Mouse (Mus musculus) limb, embryonic 13.5 days (tissue): Measurements from ENCODE around the gene Gpx2. TPM values are rescaled to one million over a fixed set of nuclear protein-coding genes. Genes with fewer than 3 reads are reported as not detected.

Experiments
- ATAC-seq: fragments of 200-750 bp; cut with Nextera tagmentation; 2 replicates; pipeline ENCODE4 v1.8.0; 2017; ENCODE audit warnings: low read depth, moderate number of reproducible peaks, moderate TSS enrichment; ENCODE audit not compliant: low FRiP score
- H3K27ac ChIP-seq: fragments of 300-500 bp; sonication (generic); 2 replicates; pipeline ENCODE4 v1.5.1; 2015; ENCODE audit warnings: inconsistent platforms, mild to moderate bottlenecking, moderate library complexity
- H3K27me3 ChIP-seq: fragments of 300-500 bp; sonication (generic); 2 replicates; pipeline ENCODE4 v1.6.1; 2015; ENCODE audit warnings: mild to moderate bottlenecking, inconsistent platforms
- H3K36me3 ChIP-seq: fragments of 300-500 bp; sonication (generic); 2 replicates; pipeline ENCODE4 v1.6.1; 2015; ENCODE audit warnings: inconsistent platforms, mild to moderate bottlenecking, moderate library complexity
- H3K4me1 ChIP-seq: fragments of 300-500 bp; sonication (generic); 2 replicates; pipeline ENCODE4 v1.6.1; 2015; ENCODE audit warnings: inconsistent platforms
- H3K4me2 ChIP-seq: fragments of 300-500 bp; sonication (generic); replicated peaks from 2 replicates; pipeline ENCODE4 v1.6.1; 2015; ENCODE audit warnings: inconsistent platforms, mild to moderate bottlenecking, moderate library complexity
- H3K4me3 ChIP-seq: fragments of 300-500 bp; sonication (generic); 2 replicates; pipeline ENCODE4 v1.5.1; 2015; ENCODE audit warnings: moderate library complexity, mild to moderate bottlenecking, inconsistent platforms
- H3K9ac ChIP-seq: fragments of 300-500 bp; sonication (generic); 2 replicates; pipeline ENCODE4 v1.6.1; 2015; ENCODE audit warnings: mild to moderate bottlenecking, inconsistent platforms
- H3K9me3 ChIP-seq: fragments of 300-500 bp; sonication (generic); 2 replicates; pipeline ENCODE4 v1.6.1; 2016; ENCODE audit warnings: inconsistent platforms
- WGBS: fragments of 180-500 bp; shearing (Covaris S2); methylation state at CpG from one replicate; pipeline ENCODE4 v1.1.7; 2015; 5-methylcytosine and 5-hydroxymethylcytosine counted together
- polyA plus RNA-seq: library from polyadenylated mRNA; unstranded; fragments of >200 nt; fragmentation: Nextera tagmentation; extraction: Ambion mirVana; gene quantifications from 2 replicates; pipeline ENCODE4 v1.2.1, GENCODE M21; 2015

Gpx2 gene
- polyA plus RNA-seq, 1 experiment from 2014 or later: 0.31 TPM

DNA sequence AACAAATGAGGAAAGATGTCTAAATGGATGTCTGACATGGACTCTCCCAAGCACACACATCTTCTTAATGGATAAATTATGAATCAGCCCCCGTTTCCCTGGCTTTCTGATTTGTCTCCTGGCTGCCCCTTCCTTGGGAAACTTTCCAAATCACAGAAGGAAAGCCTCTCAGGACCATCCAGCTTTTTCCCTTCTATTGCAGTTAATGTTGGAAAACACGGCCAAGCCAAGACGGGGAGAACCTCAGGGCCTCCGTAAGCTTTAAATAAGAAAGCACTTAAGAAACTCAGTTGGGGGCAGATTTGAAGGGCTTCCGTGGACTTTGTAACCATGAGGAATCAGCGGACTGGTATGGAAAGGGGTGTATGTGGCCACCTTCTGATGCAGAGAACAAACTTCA is 24.5 kb upstream of the Gpx2 start:
- Histone ChIP-seq H3K27me3 (peaks cover 41% of the 10 kb centered on the region), H3K9ac (no peak overlapping the region), H3K9me3 (no peaks in the 10 kb centered on the region), H3K4me2 (peak overlapping the region; percentile 88; the same call in 1 of the 2 replicates), H3K4me1 (peaks cover 62% of the 10 kb centered on the region), H3K4me3 (no peak overlapping the region), H3K36me3 (no peaks in the 10 kb centered on the region), H3K27ac (no peak overlapping the region)
- ATAC-seq: no peak
- 63% methylated on average over 6 of the region's 6 CpGs for WGBS

DNA sequence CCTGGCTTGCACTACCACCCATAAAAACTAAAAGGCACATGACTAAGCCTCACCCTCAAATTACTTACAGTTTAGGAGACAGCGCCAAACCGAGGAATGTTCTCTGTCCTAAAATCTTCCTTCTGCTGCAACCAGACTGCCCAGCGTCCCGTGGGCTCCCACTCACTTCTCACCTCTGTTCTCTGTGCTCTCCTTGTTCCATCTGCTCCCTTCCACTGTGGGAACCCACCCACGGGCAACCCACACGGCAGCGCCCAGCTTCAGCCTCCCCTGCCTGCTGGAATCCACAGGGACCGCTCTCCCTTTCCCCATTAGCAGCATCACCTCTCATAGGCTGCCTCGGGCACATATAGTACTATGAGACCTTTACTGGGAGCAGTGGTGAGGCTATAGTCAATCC is 23.6 kb upstream of the Gpx2 start:
- H3K27ac ChIP-seq: peak overlapping the region; percentile 6; the same call in 1 of the 2 replicates
- peaks cover 33% of the 10 kb centered on the region for H3K27me3 ChIP-seq
- H3K4me1 ChIP-seq: peaks cover 64% of the 10 kb centered on the region
- no peak overlapping the region for H3K4me2 ChIP-seq
- no peaks in the 10 kb centered on the region for H3K9me3 ChIP-seq
- no peak overlapping the region for H3K4me3 ChIP-seq
- 71% methylated on average over 9 of the region's 9 CpGs for WGBS
- H3K36me3 ChIP-seq: no peaks in the 10 kb centered on the region
- H3K9ac ChIP-seq: no peak overlapping the region
- ATAC-seq: no peak

DNA sequence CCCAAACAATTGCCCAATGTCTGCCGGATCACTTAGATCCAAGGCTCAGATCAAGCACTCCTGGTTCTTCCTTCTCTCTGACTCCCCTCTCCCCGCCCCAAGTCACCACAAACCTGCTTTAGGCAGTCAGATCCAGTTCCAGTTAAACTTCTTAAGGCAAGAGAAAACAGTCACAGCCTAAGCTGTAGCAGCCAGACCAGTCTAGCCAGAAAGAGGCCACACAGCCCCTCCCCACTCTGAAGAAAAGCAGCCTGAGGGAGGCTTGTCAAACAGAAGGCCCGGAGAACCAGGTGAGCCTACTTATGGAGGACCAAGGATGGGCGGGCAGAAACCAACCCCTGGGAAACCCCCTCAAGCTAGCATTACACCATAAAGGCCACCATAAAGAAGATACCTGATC is 22.8 kb upstream of the Gpx2 start:
- WGBS: 57% methylated on average over 4 of the region's 4 CpGs
- H3K4me2 ChIP-seq: no peak overlapping the region
- peak; percentile 37; the same call in 1 of the 2 replicates for ATAC-seq

DNA sequence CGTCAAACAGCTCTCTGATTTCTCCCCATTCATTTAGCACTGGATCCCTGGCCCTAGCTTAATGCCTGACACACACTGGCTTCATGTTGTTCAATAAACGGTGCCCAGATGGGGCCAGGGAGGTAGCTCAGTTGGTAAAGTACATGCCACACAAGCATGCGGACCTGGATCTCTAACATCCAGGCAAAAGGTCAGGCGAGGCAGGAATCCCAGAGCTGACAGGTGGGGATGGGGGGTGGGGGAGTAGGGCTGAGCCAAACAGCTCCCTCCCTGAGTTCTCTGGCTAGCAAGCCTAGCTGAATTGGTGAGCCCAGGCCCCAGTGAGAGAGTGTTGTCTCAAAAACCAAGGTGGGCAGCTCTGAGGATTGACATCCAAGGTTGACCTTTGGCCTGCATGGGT is 21.8 kb upstream of the Gpx2 start:
- Histone ChIP-seq H3K9ac (no peak overlapping the region), H3K4me1 (peaks cover 63% of the 10 kb centered on the region), H3K9me3 (no peaks in the 10 kb centered on the region), H3K4me3 (no peak overlapping the region), H3K36me3 (no peaks in the 10 kb centered on the region), H3K27me3 (peaks cover 21% of the 10 kb centered on the region), H3K27ac (no peak overlapping the region), H3K4me2 (no peak overlapping the region)
- 49% methylated on average over 4 of the region's 4 CpGs for WGBS
- ATAC-seq: no peak

More for the DNA sequence above, 22.8 kb upstream of the Gpx2 start:
- peaks cover 64% of the 10 kb centered on the region for H3K4me1 ChIP-seq
- H3K9ac ChIP-seq: no peak overlapping the region
- no peak overlapping the region for H3K4me3 ChIP-seq
- H3K36me3 ChIP-seq: no peaks in the 10 kb centered on the region
- H3K9me3 ChIP-seq: no peaks in the 10 kb centered on the region
- peak overlapping the region; percentile 22; the same call in 1 of the 2 replicates for H3K27ac ChIP-seq
- H3K27me3 ChIP-seq: peaks cover 26% of the 10 kb centered on the region

DNA sequence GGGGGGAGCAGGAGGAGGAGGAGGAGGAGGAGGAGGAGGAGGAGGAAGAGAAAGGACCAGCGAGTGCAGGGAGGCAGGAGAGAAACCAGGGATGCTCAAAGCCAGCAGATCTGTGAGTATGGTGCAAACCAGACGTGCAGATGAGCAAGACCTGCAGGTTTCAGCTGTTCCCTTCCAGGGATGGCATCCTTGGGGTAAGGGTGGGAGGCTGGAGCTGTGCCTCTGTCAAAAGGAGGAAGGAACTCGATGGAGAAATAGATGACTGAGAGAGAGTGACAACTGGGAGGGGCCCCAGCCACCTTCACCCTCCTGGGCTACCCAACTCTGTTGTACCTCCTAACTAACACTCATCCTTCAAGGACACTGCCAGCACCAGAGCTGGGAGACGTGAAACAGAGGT is 21.4 kb upstream of the Gpx2 start:
- ATAC-seq: no peak
- Histone ChIP-seq H3K36me3 (no peaks in the 10 kb centered on the region), H3K4me3 (no peak overlapping the region), H3K4me1 (peaks cover 60% of the 10 kb centered on the region), H3K9me3 (no peaks in the 10 kb centered on the region), H3K27ac (no peak overlapping the region), H3K9ac (no peak overlapping the region), H3K4me2 (no peak overlapping the region), H3K27me3 (peaks cover 21% of the 10 kb centered on the region)
- WGBS: 31% methylated on average over 4 of the region's 4 CpGs

DNA sequence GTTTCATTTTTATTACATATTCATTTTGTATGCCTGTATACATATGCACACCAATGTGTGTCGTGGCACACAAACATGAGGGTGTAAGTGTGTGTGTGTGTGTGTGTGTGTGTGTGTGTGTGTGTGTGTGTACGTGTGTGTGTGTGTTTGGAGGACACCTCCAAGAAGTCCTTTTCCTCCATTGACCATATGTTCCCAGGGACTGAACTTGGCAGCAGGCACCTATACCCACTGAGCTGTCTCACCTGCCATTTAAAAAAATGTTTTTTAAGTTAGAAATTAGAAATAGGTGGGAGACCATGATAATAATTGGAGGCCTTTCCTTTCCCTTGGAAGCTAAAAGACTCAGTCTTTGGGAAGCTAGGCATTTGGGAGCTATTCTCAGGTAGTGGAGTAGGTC is 18.8 kb upstream of the Gpx2 start:
- 86% methylated on average over 2 of the region's 2 CpGs for WGBS
- Histone ChIP-seq H3K9ac (no peak overlapping the region), H3K9me3 (no peaks in the 10 kb centered on the region), H3K36me3 (no peaks in the 10 kb centered on the region), H3K27me3 (0 out of 2 replicates have a peak, but pooled peaks cover 3% of the 10 kb centered on the region), H3K4me3 (no peak overlapping the region), H3K4me2 (no peak overlapping the region), H3K4me1 (peaks cover 38% of the 10 kb centered on the region), H3K27ac (no peak overlapping the region)
- no peak for ATAC-seq

DNA sequence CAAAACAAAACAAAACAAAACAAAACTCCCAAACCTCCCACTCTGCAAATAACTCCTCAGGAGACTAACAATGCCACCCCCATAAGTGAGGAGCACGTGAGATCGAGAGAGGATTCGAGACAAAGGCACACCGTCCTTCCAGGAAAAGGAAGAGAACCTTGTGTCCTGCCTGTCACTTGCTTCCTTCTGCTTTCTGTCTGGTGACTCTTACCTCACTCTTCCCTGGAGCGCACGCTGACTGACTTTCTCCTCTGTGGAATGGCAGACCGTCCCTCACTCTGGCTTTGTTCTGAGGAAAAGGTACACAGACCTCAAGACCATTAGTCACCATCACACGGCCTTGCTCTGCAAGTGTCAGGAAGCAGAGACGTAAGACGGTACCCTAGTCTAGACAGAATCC is 18.2 kb upstream of the Gpx2 start:
- Histone ChIP-seq H3K4me1 (peaks cover 33% of the 10 kb centered on the region), H3K9me3 (no peaks in the 10 kb centered on the region), H3K9ac (no peak overlapping the region), H3K4me3 (no peak overlapping the region), H3K36me3 (no peaks in the 10 kb centered on the region), H3K27me3 (no peaks in the 10 kb centered on the region), H3K4me2 (no peak overlapping the region), H3K27ac (no peak overlapping the region)
- 76% methylated on average over 10 of the region's 10 CpGs for WGBS
- ATAC-seq: no peak

DNA sequence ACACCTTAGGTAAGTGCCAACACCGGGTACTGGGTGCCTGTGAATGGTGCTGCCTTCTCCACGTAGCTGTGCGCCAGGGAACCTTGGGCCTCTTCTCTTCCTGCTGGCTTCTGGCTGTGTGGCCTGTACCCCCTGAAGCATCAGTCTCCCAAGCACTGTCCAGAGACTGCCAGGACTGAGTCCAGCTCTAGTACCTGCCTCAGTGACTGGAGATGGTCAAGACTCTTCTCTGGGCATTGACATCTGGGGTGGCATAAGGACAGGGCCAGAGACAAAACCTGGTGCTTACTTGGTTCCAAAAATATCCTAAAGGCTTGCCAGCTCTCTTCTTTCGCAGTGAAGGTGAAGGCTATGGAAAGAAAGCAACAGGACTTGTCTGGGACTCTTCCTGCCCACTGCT is 15.7 kb upstream of the Gpx2 start:
- ATAC-seq: no peak
- Histone ChIP-seq H3K9ac (no peak overlapping the region), H3K27me3 (no peaks in the 10 kb centered on the region), H3K9me3 (no peaks in the 10 kb centered on the region), H3K27ac (no peak overlapping the region), H3K36me3 (no peaks in the 10 kb centered on the region), H3K4me2 (no peak overlapping the region), H3K4me1 (peaks cover 10% of the 10 kb centered on the region; the same call in 1 of the 2 replicates), H3K4me3 (no peak overlapping the region)
- WGBS: 87% methylated on average over 4 of the region's 4 CpGs

DNA sequence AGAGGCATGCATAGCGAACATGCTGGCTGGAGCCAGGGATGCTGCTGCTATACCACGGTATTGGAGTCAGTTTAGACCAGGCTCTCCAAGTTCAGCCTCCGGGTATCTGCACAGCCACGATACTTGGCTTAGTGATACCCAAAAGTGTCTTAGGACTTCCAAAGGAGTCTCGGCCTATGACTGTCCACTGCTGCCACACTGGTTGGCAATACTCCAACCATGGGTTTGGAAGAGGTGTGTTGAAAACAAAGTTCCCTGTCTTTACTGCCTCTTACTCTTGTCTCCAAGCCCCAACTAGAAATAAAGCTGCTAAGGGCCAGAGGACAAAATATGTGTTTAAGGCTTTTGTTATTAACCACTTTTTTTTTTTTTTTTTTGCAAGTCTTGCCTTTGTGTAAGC is 15.1 kb upstream of the Gpx2 start:
- Histone ChIP-seq H3K4me2 (no peak overlapping the region), H3K9me3 (no peaks in the 10 kb centered on the region), H3K36me3 (no peaks in the 10 kb centered on the region), H3K4me1 (peaks cover 9% of the 10 kb centered on the region; the same call in 1 of the 2 replicates), H3K9ac (no peak overlapping the region), H3K27me3 (no peaks in the 10 kb centered on the region), H3K4me3 (no peak overlapping the region), H3K27ac (no peak overlapping the region)
- ATAC-seq: no peak
- WGBS: 92% methylated on average over 5 of the region's 5 CpGs

DNA sequence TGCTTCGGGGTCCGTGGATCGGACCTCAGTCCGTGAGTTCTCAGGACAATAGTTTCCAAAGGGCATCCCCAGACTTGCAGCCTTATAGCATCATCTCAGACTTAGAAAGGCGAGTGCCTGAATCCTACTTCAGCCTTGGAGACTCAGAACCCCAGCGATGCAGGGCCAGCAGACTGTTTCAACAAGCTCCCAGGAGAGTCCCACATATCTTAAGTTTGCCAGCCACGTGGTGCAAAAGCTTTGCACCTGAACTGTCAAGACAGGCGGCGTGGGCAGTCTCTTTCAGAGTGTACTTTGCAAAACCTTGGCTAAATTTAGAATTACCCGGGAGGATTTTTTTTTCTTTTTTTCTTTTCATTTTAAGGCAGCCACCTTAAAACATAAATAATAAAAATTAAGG is 12.4 kb upstream of the Gpx2 start:
- Histone ChIP-seq H3K27me3 (no peaks in the 10 kb centered on the region), H3K4me3 (no peak overlapping the region), H3K9ac (no peak overlapping the region), H3K4me2 (no peak overlapping the region), H3K4me1 (no peaks in the 10 kb centered on the region; the same call in 1 of the 2 replicates), H3K36me3 (no peaks in the 10 kb centered on the region), H3K27ac (no peak overlapping the region), H3K9me3 (no peaks in the 10 kb centered on the region)
- no peak for ATAC-seq
- WGBS: 79% methylated on average over 10 of the region's 10 CpGs

DNA sequence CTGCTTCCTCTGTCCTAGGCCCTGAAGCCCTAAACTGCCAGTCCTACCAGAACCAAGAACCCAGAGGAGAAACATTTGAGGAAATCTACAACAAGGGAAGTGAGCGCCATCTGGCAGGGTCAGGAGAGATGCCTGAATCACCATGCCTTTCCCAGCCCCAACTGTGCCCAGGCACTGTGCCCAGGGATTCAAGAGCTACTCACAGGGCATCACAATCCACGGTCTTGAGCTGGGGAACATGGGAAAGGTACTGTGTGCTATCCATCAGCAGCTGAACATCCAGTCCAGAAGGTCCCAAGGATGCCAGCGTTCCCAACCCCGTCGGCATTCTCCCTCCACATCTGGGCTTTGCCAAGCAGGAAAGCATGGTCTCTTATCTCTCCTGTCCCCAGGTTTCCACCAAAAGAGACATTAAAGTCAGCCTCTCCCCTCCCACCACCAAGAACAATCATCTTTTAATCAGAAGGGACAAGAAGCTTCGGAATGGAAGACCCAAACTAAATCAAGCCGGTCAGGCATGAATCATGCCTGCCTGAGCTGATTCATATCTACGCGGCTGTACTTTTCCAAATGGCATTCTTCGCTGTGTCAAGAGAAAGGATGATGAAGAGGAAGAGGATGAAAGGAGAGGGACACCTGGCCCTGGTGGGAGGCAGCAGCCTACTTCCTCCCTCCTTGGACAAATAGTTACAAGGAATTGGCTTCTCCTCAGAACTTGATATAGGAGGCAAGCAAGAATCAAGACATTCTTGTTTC is 9.9 kb upstream of the Gpx2 start:
- WGBS: 94% methylated on average over 10 of the region's 10 CpGs

DNA sequence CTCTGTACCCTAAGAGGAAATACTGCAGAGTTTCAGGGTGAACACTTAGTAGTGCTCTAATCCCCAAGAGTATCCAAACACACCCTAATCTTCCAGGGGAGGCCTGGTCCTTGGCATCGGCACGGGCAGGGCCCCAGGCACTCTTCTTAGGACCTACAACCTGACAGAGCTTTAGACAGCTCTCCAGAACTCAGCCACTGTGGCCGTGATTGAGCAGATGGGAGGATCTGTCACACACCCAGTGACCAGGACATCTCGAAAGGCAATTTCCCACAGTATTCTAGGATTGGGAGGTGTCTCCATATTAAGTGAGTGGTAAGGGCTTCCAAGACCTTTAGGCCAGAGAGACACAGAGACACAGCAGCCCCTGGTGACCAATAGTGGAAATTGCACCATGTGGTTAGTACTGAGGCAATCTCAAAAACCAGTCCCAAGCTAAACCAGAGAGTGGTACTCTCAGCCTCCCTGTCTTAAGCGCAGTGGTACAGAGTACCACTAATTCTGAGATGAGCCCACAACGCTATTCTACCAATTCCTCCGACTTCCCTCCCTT is 8.4 kb upstream of the Gpx2 start:
- Histone ChIP-seq H3K27me3 (no peaks in the 10 kb centered on the region), H3K27ac (no peak overlapping the region), H3K9ac (no peak overlapping the region), H3K9me3 (no peaks in the 10 kb centered on the region), H3K36me3 (0 out of 2 replicates have a peak, but pooled peaks cover 3% of the 10 kb centered on the region), H3K4me1 (no peaks in the 10 kb centered on the region), H3K4me2 (no peak overlapping the region), H3K4me3 (no peak overlapping the region)
- ATAC-seq: peak; percentile 26; the same call in 1 of the 2 replicates
- 49% methylated on average over 7 of the region's 7 CpGs for WGBS

More for the DNA sequence above, 9.9 kb upstream of the Gpx2 start:
- Histone ChIP-seq H3K27me3 (no peaks in the 10 kb centered on the region), H3K4me1 (no peaks in the 10 kb centered on the region), H3K9me3 (no peaks in the 10 kb centered on the region), H3K36me3 (no peaks in the 10 kb centered on the region), H3K27ac (no peak overlapping the region), H3K9ac (no peak overlapping the region), H3K4me2 (no peak overlapping the region), H3K4me3 (no peak overlapping the region)
- no peak for ATAC-seq
